Mouse (Mus musculus) midbrain, embryonic 14.5 days (tissue): ENCODE measurements around the gene Gm3404. TPM values are rescaled to one million over a fixed set of nuclear protein-coding genes. Genes with fewer than 3 reads are reported as not detected.
"Not testable (repeated sequence)": the region's sequence is repeated elsewhere in the genome, so short reads cannot be mapped to it uniquely, and the experiment has no call there.

Source experiments
- ATAC-seq: fragments of 200-750 bp; cut with Nextera tagmentation; 2 replicates; pipeline ENCODE4 v1.8.0; 2017; ENCODE audit warnings: moderate number of reproducible peaks, moderate library complexity; ENCODE audit not compliant: low FRiP score, low TSS enrichment
- DNase-seq: peaks from one replicate; pipeline ENCODE4 v3.0.0-alpha.2; 2015
- H3K27ac ChIP-seq: fragments of 300-500 bp; sonication (generic); replicated peaks from 2 replicates; pipeline ENCODE4 v1.5.1; 2014; ENCODE audit warnings: mild to moderate bottlenecking, low read depth, low read length, moderate library complexity
- H3K27me3 ChIP-seq: fragments of 300-500 bp; sonication (generic); 2 replicates; pipeline ENCODE4 v1.6.1; 2014; ENCODE audit warnings: low read length, control low read depth, mixed read lengths; ENCODE audit not compliant: control insufficient read depth, insufficient read depth
- H3K36me3 ChIP-seq: fragments of 300-500 bp; sonication (generic); 2 replicates; pipeline ENCODE4 v1.6.1; 2014; ENCODE audit warnings: low read length, control low read depth; ENCODE audit not compliant: control insufficient read depth, insufficient read depth
- H3K4me1 ChIP-seq: fragments of 300-500 bp; sonication (generic); 2 replicates; pipeline ENCODE4 v1.6.1; 2014; ENCODE audit warnings: mild to moderate bottlenecking, antibody characterized with exemption, low read length, control low read depth; ENCODE audit not compliant: control insufficient read depth, insufficient read depth
- H3K4me2 ChIP-seq: fragments of 300-500 bp; sonication (generic); 2 replicates; pipeline ENCODE4 v1.6.1; 2014; ENCODE audit warnings: mild to moderate bottlenecking, low read length, moderate library complexity
- H3K4me3 ChIP-seq: fragments of 300-500 bp; sonication (generic); replicated peaks from 2 replicates; pipeline ENCODE4 v1.5.1; 2014; ENCODE audit warnings: low read depth, low read length
- H3K9ac ChIP-seq: fragments of 300-500 bp; sonication (generic); replicated peaks from 2 replicates; pipeline ENCODE4 v1.6.1; 2014; ENCODE audit warnings: mild to moderate bottlenecking, low read length, moderate library complexity
- H3K9me3 ChIP-seq: fragments of 300-500 bp; sonication (generic); 2 replicates; pipeline ENCODE4 v1.6.1; 2016; ENCODE audit warnings: low read length, control low read depth, mixed read lengths; ENCODE audit not compliant: control insufficient read depth
- WGBS: fragments of 180-500 bp; shearing (Covaris S2); extraction: QIAGEN DNeasy Blood & Tissue Kit; methylation state at CpG from one replicate; pipeline ENCODE4 v1.1.7; 2014; 5-methylcytosine and 5-hydroxymethylcytosine counted together
- polyA plus RNA-seq: library from polyadenylated mRNA; unstranded; fragments of >200 nt; fragmentation: Nextera tagmentation; extraction: Ambion mirVana; gene quantifications from 2 replicates; pipeline ENCODE4 v1.2.1, GENCODE M21; 2014

Gene Gm3404
- polyA plus RNA-seq, 1 experiment from 2014 or later: not detected

DNA sequence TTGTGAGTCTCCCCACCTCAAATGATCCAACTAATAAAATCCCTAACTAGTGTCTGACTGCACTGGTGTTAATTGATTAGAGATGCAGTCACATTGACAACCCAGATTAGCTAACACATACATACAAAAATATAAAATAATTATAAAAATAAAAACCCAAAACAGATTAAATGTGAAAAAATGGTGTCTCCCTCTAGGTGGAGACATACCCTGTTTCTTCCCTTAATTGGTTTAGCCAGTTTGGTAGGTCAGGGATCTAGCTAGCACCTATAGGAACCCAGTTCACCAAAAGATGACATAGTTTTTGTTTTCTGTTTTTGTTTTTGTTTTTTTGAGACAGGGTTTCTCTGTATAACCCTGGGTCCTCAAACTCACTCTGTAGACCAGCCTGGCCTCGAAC, 38.7 kb downstream of the Gm3404 start:
- 91% methylated on average over 1 of the region's 1 CpGs for WGBS
- H3K4me2 ChIP-seq: no peak overlapping the region
- H3K27me3 ChIP-seq: no peaks in the 10 kb centered on the region
- no peak overlapping the region for H3K4me3 ChIP-seq
- no peaks in the 10 kb centered on the region for H3K9me3 ChIP-seq
- ATAC-seq (no peak), DNase-seq (no peak)
- H3K36me3 ChIP-seq: no peaks in the 10 kb centered on the region
- H3K4me1 ChIP-seq: no peaks in the 10 kb centered on the region
- H3K9ac ChIP-seq: no peak overlapping the region
- no peak overlapping the region for H3K27ac ChIP-seq

DNA sequence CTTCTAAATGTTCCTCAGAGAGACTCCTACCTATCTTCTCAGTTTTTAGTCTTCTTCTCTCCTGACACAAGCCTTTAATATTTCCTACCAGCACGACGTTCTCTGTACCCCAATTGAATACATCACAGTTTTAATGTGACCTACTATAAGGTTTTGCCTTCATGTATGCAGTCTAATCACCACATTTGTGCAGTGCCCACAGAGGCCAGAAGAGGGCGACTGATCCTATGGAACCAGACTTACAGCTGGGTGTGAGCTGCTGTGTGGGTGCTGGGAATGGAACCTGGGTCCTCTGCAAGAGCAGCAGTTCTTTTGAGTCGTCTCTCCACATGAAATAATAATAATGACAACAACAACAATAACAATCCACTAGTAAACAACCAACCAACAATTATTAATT, 41.5 kb downstream of the Gm3404 start:
- Histone ChIP-seq H3K36me3 (no peaks in the 10 kb centered on the region), H3K4me2 (no peak overlapping the region), H3K9me3 (no peaks in the 10 kb centered on the region), H3K4me1 (no peaks in the 10 kb centered on the region), H3K9ac (no peak overlapping the region), H3K4me3 (no peak overlapping the region), H3K27ac (no peak overlapping the region), H3K27me3 (no peaks in the 10 kb centered on the region)
- 66% methylated on average over 4 of the region's 4 CpGs for WGBS
- no peak for ATAC-seq
- peak; percentile 78 for DNase-seq

DNA sequence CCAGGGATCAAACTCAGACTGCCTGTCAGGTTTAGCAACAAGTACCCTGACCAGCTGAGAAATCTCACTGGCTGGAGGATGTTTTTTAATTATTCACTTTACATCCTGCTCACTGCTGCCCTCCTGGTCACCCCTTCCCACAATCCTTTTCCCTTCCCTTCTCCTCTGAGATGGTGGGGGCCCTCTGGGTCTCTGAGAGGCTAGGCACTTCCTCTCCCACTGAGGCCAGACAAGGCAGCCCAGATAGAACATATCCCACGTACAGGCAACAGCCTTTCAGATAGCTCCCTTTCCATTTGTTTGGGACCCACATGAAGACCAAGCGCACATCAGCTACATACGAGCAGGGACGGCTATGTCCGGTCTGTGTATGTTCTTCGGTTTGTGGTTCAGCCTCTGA, 44.6 kb downstream of the Gm3404 start:
- ATAC-seq, H3K4me3 ChIP-seq, H3K4me1 ChIP-seq, DNase-seq, H3K4me2 ChIP-seq, H3K36me3 ChIP-seq, H3K9me3 ChIP-seq, H3K27me3 ChIP-seq, H3K9ac ChIP-seq, H3K27ac ChIP-seq: not testable (repeated sequence)
- 93% methylated on average over 6 of the region's 6 CpGs for WGBS

DNA sequence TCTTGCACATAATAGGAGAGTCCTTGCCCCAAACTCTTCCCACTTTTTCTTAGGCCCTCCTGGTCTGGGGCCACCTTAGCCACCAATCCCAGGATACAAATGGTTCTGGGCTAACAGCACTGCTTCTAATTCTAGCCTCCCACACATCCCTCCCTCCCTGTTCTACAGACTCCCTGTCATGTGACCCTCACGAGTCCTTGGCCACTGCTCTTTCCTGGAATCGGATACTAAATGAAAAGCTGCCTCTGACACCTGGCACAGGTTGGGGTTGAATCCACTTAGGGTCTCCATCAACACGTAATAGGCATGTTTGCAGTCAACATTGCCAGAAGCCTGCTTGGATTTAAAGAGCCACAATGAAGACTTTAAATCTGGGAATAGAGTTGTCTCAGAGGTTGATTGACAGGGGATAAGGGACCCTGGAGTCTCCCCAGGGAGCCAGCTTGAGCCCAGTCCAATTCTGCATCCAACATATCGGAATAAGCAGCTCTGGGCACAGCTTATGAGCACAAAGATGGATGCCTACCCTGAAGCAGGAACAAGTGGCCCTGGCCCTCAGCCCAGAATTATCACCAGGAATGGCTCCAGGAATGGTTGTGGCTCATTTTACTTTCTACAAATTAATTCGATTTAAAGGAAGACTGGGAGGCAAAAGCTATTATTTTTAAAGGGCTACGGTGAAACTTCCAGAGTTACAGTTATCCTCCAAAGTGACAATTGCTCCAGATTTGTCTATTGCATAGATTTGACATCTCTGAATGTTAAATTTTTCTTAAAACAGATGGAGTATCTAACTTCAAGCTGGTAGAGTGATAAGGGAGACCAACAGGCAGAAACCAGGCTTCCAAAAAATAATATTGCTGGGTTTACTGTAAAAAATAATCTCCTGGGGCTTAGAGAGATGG, 46.5 kb downstream of the Gm3404 start:
- not testable (repeated sequence) for H3K9ac ChIP-seq, H3K4me3 ChIP-seq, H3K9me3 ChIP-seq, H3K27me3 ChIP-seq, H3K4me2 ChIP-seq, H3K36me3 ChIP-seq, H3K4me1 ChIP-seq, ATAC-seq, H3K27ac ChIP-seq
- peak; percentile 43 for DNase-seq
- WGBS: 50% methylated on average over 6 of the region's 6 CpGs

DNA sequence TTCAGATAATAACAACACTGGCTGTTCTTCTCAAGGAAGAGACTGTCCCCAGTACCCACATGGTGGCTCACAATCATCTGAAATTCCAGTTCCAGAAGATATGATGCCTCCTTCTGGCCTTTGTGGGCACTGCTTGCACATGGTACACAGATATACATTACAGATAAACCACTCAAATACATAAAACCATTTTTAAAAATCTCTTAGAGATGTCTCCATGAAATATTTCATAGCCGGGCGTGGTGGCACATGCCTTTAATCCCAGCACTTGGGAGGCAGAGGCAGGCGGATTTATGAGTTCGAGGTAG, 47.1 kb downstream of the Gm3404 start:
- not testable (repeated sequence) for H3K4me1 ChIP-seq, H3K9me3 ChIP-seq, H3K9ac ChIP-seq, H3K4me3 ChIP-seq, H3K27ac ChIP-seq, DNase-seq, H3K27me3 ChIP-seq, ATAC-seq, H3K4me2 ChIP-seq, H3K36me3 ChIP-seq
- WGBS: 90% methylated on average over 4 of the region's 4 CpGs

DNA sequence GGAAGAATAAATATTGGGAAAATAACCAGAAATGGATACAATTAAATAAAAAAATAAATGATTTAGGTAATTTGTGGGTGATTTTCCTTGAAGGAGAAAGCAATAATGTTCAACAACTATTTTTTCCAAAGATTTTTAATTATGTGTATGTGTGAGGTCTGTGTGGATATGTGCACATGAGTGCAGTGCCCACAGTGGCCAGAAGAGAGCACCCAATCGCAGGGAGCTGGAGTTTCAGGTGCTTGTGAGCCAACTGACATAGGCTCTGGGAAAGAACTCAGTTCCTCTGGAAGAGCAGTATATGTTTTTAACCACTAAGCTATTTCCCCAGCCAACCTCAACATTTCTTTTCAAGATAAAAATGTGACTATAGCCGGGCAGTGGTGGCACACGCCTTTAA, 51.1 kb downstream of the Gm3404 start:
- Histone ChIP-seq H3K27ac (no peak overlapping the region), H3K4me3 (no peak overlapping the region), H3K27me3 (no peaks in the 10 kb centered on the region), H3K36me3 (no peaks in the 10 kb centered on the region), H3K9ac (no peak overlapping the region), H3K4me2 (no peak overlapping the region), H3K4me1 (no peaks in the 10 kb centered on the region), H3K9me3 (no peaks in the 10 kb centered on the region)
- WGBS: 94% methylated on average over 3 of the region's 3 CpGs
- ATAC-seq: no peak
- DNase-seq: no peak

Other genes starting within 250 kb of the Gm3404 start
- gene Wasf3, start 140.8 kb upstream of the Gm3404 start, polyA plus RNA-seq: 9.3 and 10.0 TPM in 2 replicates
- gene Gm6408, start 43.8 kb upstream of the Gm3404 start, polyA plus RNA-seq: not detected in 2 replicates
- not detected in 2 replicates for gene Gm6370, start 34.4 kb upstream of the Gm3404 start, polyA plus RNA-seq
- gene 4930449I24Rik, start 23.4 kb upstream of the Gm3404 start, polyA plus RNA-seq: not detected in 2 replicates
- not detected in 2 replicates for gene Gm3402, start 11.7 kb upstream of the Gm3404 start, polyA plus RNA-seq
- gene Gm3409, start 11.8 kb downstream of the Gm3404 start, polyA plus RNA-seq: not detected in 2 replicates
- gene Gm3415, start 30.3 kb downstream of the Gm3404 start, polyA plus RNA-seq: not detected in 2 replicates
- 13.4 and 22.6 TPM in 2 replicates for gene Gpr12, start 59.4 kb downstream of the Gm3404 start, polyA plus RNA-seq